Comparison of ENCODE assay signal across 8 mouse cellular contexts in genomic region chr10:80159561-80160454, GRCm38 (mm10). TPM values are rescaled to one million over a fixed set of nuclear protein-coding genes. Genes with fewer than 3 reads are reported as not detected.
DNase-seq lines count a peak whose midpoint lies in the region; ATAC-seq and TF ChIP-seq lines count a peak whose summit lies in the region.

No protein-coding gene starts in this region.

- WGBS in heart, embryonic 14.5 days, result under 1% methylated on average over 55 of the region's 55 CpGs
- under 1% methylated on average over 55 of the region's 55 CpGs for whole genome bisulfite sequencing in liver, embryonic 14.5 days (ENCODE audit: insufficient replicate concordance)
- under 1% methylated on average over 54 of the region's 55 CpGs for WGBS in neural tube, embryonic 11.5 days
- WGBS in stomach, postnatal 0 days, result under 1% methylated on average over 54 of the region's 55 CpGs

- peaks cover 35% of the 10 kb centered on the region for H3K4me1 ChIP-seq in brown adipose tissue, adult 24 weeks (ENCODE audit: control insufficient read depth, insufficient read depth, insufficient read length, low read length)
- H3K4me1 ChIP-seq in heart, embryonic 14.5 days (ENCODE audit: control insufficient read depth in 2 of 2, insufficient read depth in 2 of 2, low read length in 2 of 2), result peaks cover 55 to 92% of the 10 kb centered on the region in 2 experiments
- peaks cover 39 to 41% of the 10 kb centered on the region in 2 experiments for H3K4me1 ChIP-seq in liver, embryonic 14.5 days (replicated peaks; ENCODE audit: control insufficient read depth in 2 of 2, insufficient read depth in 2 of 2, low read length in 1 of 2)
- peaks cover 52% of the 10 kb centered on the region for H3K4me1 ChIP-seq in neural tube, embryonic 11.5 days (ENCODE audit: control insufficient read depth, insufficient read depth, low read length)
- peaks cover 21% of the 10 kb centered on the region for H3K4me1 ChIP-seq in stomach, postnatal 0 days (replicated peaks; ENCODE audit: control insufficient read depth, insufficient read depth)

- TF ChIP-seq CTCF in liver, embryonic 14.5 days (IDR thresholded peaks at IDR 0.05; ENCODE audit: low read depth), result peak; percentile 18; the same call in 1 of the 2 replicates
- peak; percentile 19 for TF ChIP-seq CTCF in stomach, postnatal 0 days (IDR thresholded peaks at IDR 0.05; ENCODE audit: low read depth)

- no peaks in the 10 kb centered on the region for H3K27me3 ChIP-seq in heart, embryonic 14.5 days (ENCODE audit: control insufficient read depth, insufficient read depth, low read length)
- H3K27me3 ChIP-seq in liver, embryonic 14.5 days (ENCODE audit: control insufficient read depth, insufficient read depth, low read length), result no peaks in the 10 kb centered on the region
- no peaks in the 10 kb centered on the region for H3K27me3 ChIP-seq in neural tube, embryonic 11.5 days (ENCODE audit: control insufficient read depth, insufficient read depth, low read length)
- no peaks in the 10 kb centered on the region for H3K27me3 ChIP-seq in stomach, postnatal 0 days (ENCODE audit: control insufficient read depth, insufficient read depth, low read length)

- peak; percentile 76 for ATAC-seq in heart, embryonic 14.5 days (ENCODE audit: insufficient number of reproducible peaks, insufficient read depth, low FRiP score, low read depth)
- peak; percentile 83 for ATAC-seq in liver, embryonic 14.5 days (ENCODE audit: insufficient read depth)
- ATAC-seq in neural tube, embryonic 11.5 days (ENCODE audit: insufficient read depth, low FRiP score, low TSS enrichment), result peak; percentile 70
- peak; percentile 74 for ATAC-seq in stomach, postnatal 0 days (ENCODE audit: low FRiP score, low TSS enrichment)

- H3K36me3 ChIP-seq in heart, embryonic 14.5 days (ENCODE audit: control insufficient read depth, insufficient read depth, low read length), result peaks cover 29% of the 10 kb centered on the region
- peaks cover 28% of the 10 kb centered on the region for H3K36me3 ChIP-seq in liver, embryonic 14.5 days (replicated peaks; ENCODE audit: control insufficient read depth, insufficient read depth, low read depth)
- peaks cover 26% of the 10 kb centered on the region for H3K36me3 ChIP-seq in neural tube, embryonic 11.5 days (ENCODE audit: control insufficient read depth, insufficient read depth, low read length)
- peaks cover 22% of the 10 kb centered on the region for H3K36me3 ChIP-seq in stomach, postnatal 0 days (ENCODE audit: control insufficient read depth, insufficient read depth, low read length)

- H3K4me3 ChIP-seq in brown adipose tissue, adult 24 weeks (ENCODE audit: insufficient read depth, low read depth, low read length), result peak overlapping the region; percentile 50
- H3K4me3 ChIP-seq in heart, embryonic 14.5 days (ENCODE audit: control insufficient read depth in 1 of 2, insufficient read depth in 1 of 2, low read depth in 1 of 2, low read length in 2 of 2), result peak overlapping the region; percentile 43 to 46
- peak overlapping the region; percentile 60 for H3K4me3 ChIP-seq in liver, embryonic 14.5 days (ENCODE audit: insufficient read depth in 1 of 2, low read depth in 2 of 2, low read length in 2 of 2)
- peak overlapping the region; percentile 33 for H3K4me3 ChIP-seq in neural tube, embryonic 11.5 days (ENCODE audit: low read depth, low read length)
- peak overlapping the region; percentile 34 for H3K4me3 ChIP-seq in stomach, postnatal 0 days (ENCODE audit: low read depth, low read length)

- peak; percentile 100 for DNase-seq in CD4-positive, CD25-positive, alpha-beta regulatory T cell, adult 2 months (ENCODE audit: low read depth, low spot score)
- DNase-seq in fat pad, adult 2 months (ENCODE audit: extremely low read depth, low read depth, low spot score), result peak; percentile 85
- peak; percentile 99 for DNase-seq in kidney, postnatal 14 days
- DNase-seq in liver, embryonic 14.5 days (ENCODE audit: low read depth in 3 of 3, low spot score in 3 of 3), result peak; percentile 96 to 97 (median 97)
- DNase-seq in neural tube, embryonic 11.5 days (ENCODE audit: low spot score), result peak; percentile 96
- DNase-seq in stomach, postnatal 0 days (ENCODE audit: low spot score), result peak; percentile 98

- H3K4me2 ChIP-seq in heart, embryonic 14.5 days (ENCODE audit: low read length), result peak overlapping the region; percentile 82
- peak overlapping the region; percentile 75 for H3K4me2 ChIP-seq in liver, embryonic 14.5 days (ENCODE audit: low read depth)
- peak overlapping the region; percentile 59 for H3K4me2 ChIP-seq in neural tube, embryonic 11.5 days (ENCODE audit: low read depth)
- peak overlapping the region; percentile 68 for H3K4me2 ChIP-seq in stomach, postnatal 0 days (replicated peaks; ENCODE audit: low read depth)

- H3K9ac ChIP-seq in heart, embryonic 14.5 days (ENCODE audit: low read length), result peak overlapping the region; percentile 76
- H3K9ac ChIP-seq in liver, embryonic 14.5 days (replicated peaks), result peak overlapping the region; percentile 62
- H3K9ac ChIP-seq in neural tube, embryonic 11.5 days (ENCODE audit: low read length), result peak overlapping the region; percentile 44
- peak overlapping the region; percentile 38 for H3K9ac ChIP-seq in stomach, postnatal 0 days (ENCODE audit: low read length)

- TF ChIP-seq EP300 in liver, embryonic 14.5 days (IDR thresholded peaks at IDR 0.05; ENCODE audit: low read depth), result 0 out of 2 replicates have a peak, but pooled peaks have one; percentile 13
- TF ChIP-seq EP300 in stomach, postnatal 0 days (optimal IDR thresholded peaks at IDR 0.05), result no peak

- H3K9me3 ChIP-seq in heart, embryonic 14.5 days (ENCODE audit: control insufficient read depth, low read length), result no peaks in the 10 kb centered on the region
- H3K9me3 ChIP-seq in liver, embryonic 14.5 days (ENCODE audit: control insufficient read depth, low read length), result no peaks in the 10 kb centered on the region
- H3K9me3 ChIP-seq in neural tube, embryonic 11.5 days (ENCODE audit: control insufficient read depth, low read length), result no peaks in the 10 kb centered on the region
- no peaks in the 10 kb centered on the region for H3K9me3 ChIP-seq in stomach, postnatal 0 days (ENCODE audit: control insufficient read depth, low read length)

- peak overlapping the region; percentile 97 for H3K27ac ChIP-seq in brown adipose tissue, adult 24 weeks (replicated peaks; ENCODE audit: low read depth, low read length)
- H3K27ac ChIP-seq in heart, embryonic 14.5 days (replicated peaks in 1 of 2; ENCODE audit: control insufficient read depth in 1 of 2, insufficient read depth in 1 of 2, low read depth in 2 of 2, low read length in 2 of 2), result peak overlapping the region; percentile 94 to 99
- peak overlapping the region; percentile 69 for H3K27ac ChIP-seq in liver, embryonic 14.5 days
- H3K27ac ChIP-seq in neural tube, embryonic 11.5 days (ENCODE audit: low read depth, low read length), result peak overlapping the region; percentile 87
- peak overlapping the region; percentile 97 for H3K27ac ChIP-seq in stomach, postnatal 0 days (replicated peaks)

RNA-seq across cellular contexts. Expression of gene Cirbp, which starts 6.0 kb away (rescaled TPM):
- polyA plus RNA-seq in brown adipose tissue, adult 24 weeks (2012; ENCODE audit: insufficient read depth, insufficient read length, missing spikeins), result 15.1 and 27.5 TPM in 2 replicates
- polyA plus RNA-seq in heart, embryonic 14.5 days (2014; fragmentation: Nextera tagmentation; extraction: Ambion mirVana), result 79.4 and 80.7 TPM in 2 replicates
- 19.4 and 19.8 TPM in 2 replicates for polyA plus RNA-seq in liver, embryonic 14.5 days (2012; rRNA removed)
- polyA plus RNA-seq in liver, embryonic 14.5 days (2014; fragmentation: Nextera tagmentation; extraction: Ambion mirVana), result 10.1 and 10.7 TPM in 2 replicates
- polyA plus RNA-seq in neural tube, embryonic 11.5 days (2014; fragmentation: Nextera tagmentation; extraction: Ambion mirVana), result 84.0 and 85.1 TPM in 2 replicates
- 237 and 244 TPM in 2 replicates for polyA plus RNA-seq in stomach, postnatal 0 days (2015; fragmentation: Nextera tagmentation; extraction: Ambion mirVana)

RNA-seq across cellular contexts. Expression of gene Midn, which starts 11.7 kb away (rescaled TPM):
- 25.5 and 31.6 TPM in 2 replicates for polyA plus RNA-seq in brown adipose tissue, adult 24 weeks (2012; ENCODE audit: insufficient read depth, insufficient read length, missing spikeins)
- polyA plus RNA-seq in heart, embryonic 14.5 days (2014; fragmentation: Nextera tagmentation; extraction: Ambion mirVana), result 21.2 and 25.8 TPM in 2 replicates
- polyA plus RNA-seq in liver, embryonic 14.5 days (2012; rRNA removed), result 9.1 and 10.3 TPM in 2 replicates
- 5.1 and 5.7 TPM in 2 replicates for polyA plus RNA-seq in liver, embryonic 14.5 days (2014; fragmentation: Nextera tagmentation; extraction: Ambion mirVana)
- polyA plus RNA-seq in neural tube, embryonic 11.5 days (2014; fragmentation: Nextera tagmentation; extraction: Ambion mirVana), result 70.0 and 78.2 TPM in 2 replicates
- polyA plus RNA-seq in stomach, postnatal 0 days (2015; fragmentation: Nextera tagmentation; extraction: Ambion mirVana), result 8.5 and 9.6 TPM in 2 replicates

RNA-seq across cellular contexts. Expression of gene 1600002K03Rik, which starts 12.9 kb away (rescaled TPM):
- 10.9 and 14.9 TPM in 2 replicates for polyA plus RNA-seq in brown adipose tissue, adult 24 weeks (2012; ENCODE audit: insufficient read depth, insufficient read length, missing spikeins)
- polyA plus RNA-seq in heart, embryonic 14.5 days (2014; fragmentation: Nextera tagmentation; extraction: Ambion mirVana), result 7.7 and 11.1 TPM in 2 replicates
- polyA plus RNA-seq in liver, embryonic 14.5 days (2012; rRNA removed), result 6.8 and 6.9 TPM in 2 replicates
- 10.6 and 13.2 TPM in 2 replicates for polyA plus RNA-seq in liver, embryonic 14.5 days (2014; fragmentation: Nextera tagmentation; extraction: Ambion mirVana)
- polyA plus RNA-seq in neural tube, embryonic 11.5 days (2014; fragmentation: Nextera tagmentation; extraction: Ambion mirVana), result 8.8 and 10.8 TPM in 2 replicates
- 13.9 and 14.1 TPM in 2 replicates for polyA plus RNA-seq in stomach, postnatal 0 days (2015; fragmentation: Nextera tagmentation; extraction: Ambion mirVana)

RNA-seq across cellular contexts. Expression of gene Cbarp, which starts 19.2 kb away (rescaled TPM):
- 1.1 and 1.5 TPM in 2 replicates for polyA plus RNA-seq in brown adipose tissue, adult 24 weeks (2012; ENCODE audit: insufficient read depth, insufficient read length, missing spikeins)
- 1.6 and 2.6 TPM in 2 replicates for polyA plus RNA-seq in heart, embryonic 14.5 days (2014; fragmentation: Nextera tagmentation; extraction: Ambion mirVana)
- polyA plus RNA-seq in liver, embryonic 14.5 days (2012; rRNA removed), result 1.8 and 2.2 TPM in 2 replicates
- polyA plus RNA-seq in liver, embryonic 14.5 days (2014; fragmentation: Nextera tagmentation; extraction: Ambion mirVana), result 0.42 and 1.1 TPM in 2 replicates
- polyA plus RNA-seq in neural tube, embryonic 11.5 days (2014; fragmentation: Nextera tagmentation; extraction: Ambion mirVana), result 11.1 and 11.3 TPM in 2 replicates
- 4.2 and 4.3 TPM in 2 replicates for polyA plus RNA-seq in stomach, postnatal 0 days (2015; fragmentation: Nextera tagmentation; extraction: Ambion mirVana)

RNA-seq across cellular contexts. Expression of gene Efna2, which starts 19.5 kb away (rescaled TPM):
- polyA plus RNA-seq in brown adipose tissue, adult 24 weeks (2012; ENCODE audit: insufficient read depth, insufficient read length, missing spikeins), result 1.0 and 1.1 TPM in 2 replicates
- polyA plus RNA-seq in heart, embryonic 14.5 days (2014; fragmentation: Nextera tagmentation; extraction: Ambion mirVana), result 8.4 and 10.1 TPM in 2 replicates
- polyA plus RNA-seq in liver, embryonic 14.5 days (2012; rRNA removed), result 0.40 and 0.47 TPM in 2 replicates
- polyA plus RNA-seq in liver, embryonic 14.5 days (2014; fragmentation: Nextera tagmentation; extraction: Ambion mirVana), result 0.51 and 0.52 TPM in 2 replicates
- 36.2 and 38.9 TPM in 2 replicates for polyA plus RNA-seq in neural tube, embryonic 11.5 days (2014; fragmentation: Nextera tagmentation; extraction: Ambion mirVana)
- polyA plus RNA-seq in stomach, postnatal 0 days (2015; fragmentation: Nextera tagmentation; extraction: Ambion mirVana), result 6.5 and 7.2 TPM in 2 replicates

Comparison
In these comparisons a context has a peak if more than half of its experiments do, and no peak if none do; other contexts are left out.
1. Peak in every context shown above with its lines: DNase-seq, ATAC-seq, H3K4me3 ChIP-seq and H3K27ac ChIP-seq.